Mouse (Mus musculus) neural tube, embryonic 12.5 days (tissue): ENCODE data around the gene Ccdc182. TPM values are rescaled to one million over a fixed set of nuclear protein-coding genes. Genes with fewer than 3 reads are reported as not detected.

ENCODE experiments used
- ATAC-seq: fragments of 200-750 bp; cut with Nextera tagmentation; 2 replicates; pipeline ENCODE4 v1.8.0; 2017; ENCODE audit warnings: low read depth, mild to moderate bottlenecking, moderate TSS enrichment, moderate library complexity; ENCODE audit not compliant: low FRiP score
- H3K27ac ChIP-seq: fragments of 300-500 bp; sonication (generic); 2 replicates; pipeline ENCODE4 v1.5.1; 2016
- H3K27me3 ChIP-seq: fragments of 300-500 bp; sonication (generic); replicated peaks from 2 replicates; pipeline ENCODE4 v1.6.1; 2016; ENCODE audit warnings: mild to moderate bottlenecking
- H3K36me3 ChIP-seq: fragments of 300-500 bp; sonication (generic); 2 replicates; pipeline ENCODE4 v1.6.1; 2016; ENCODE audit warnings: mild to moderate bottlenecking
- H3K4me1 ChIP-seq: fragments of 300-500 bp; sonication (generic); 2 replicates; pipeline ENCODE4 v1.6.1; 2016
- H3K4me2 ChIP-seq: fragments of 300-500 bp; sonication (generic); replicated peaks from 2 replicates; pipeline ENCODE4 v1.6.1; 2016; ENCODE audit warnings: mild to moderate bottlenecking
- H3K4me3 ChIP-seq: fragments of 300-500 bp; sonication (generic); 2 replicates; pipeline ENCODE4 v1.5.1; 2016
- H3K9ac ChIP-seq: fragments of 300-500 bp; sonication (generic); 2 replicates; pipeline ENCODE4 v1.6.1; 2016; ENCODE audit warnings: mild to moderate bottlenecking
- H3K9me3 ChIP-seq: fragments of 300-500 bp; sonication (generic); 2 replicates; pipeline ENCODE4 v1.6.1; 2016; ENCODE audit warnings: mild to moderate bottlenecking
- WGBS: fragments of 180-500 bp; shearing (Covaris S2); methylation state at CpG from one replicate; pipeline ENCODE4 v1.1.7; 2016; 5-methylcytosine and 5-hydroxymethylcytosine counted together
- polyA plus RNA-seq: library from polyadenylated mRNA; unstranded; fragments of >200 nt; fragmentation: Nextera tagmentation; extraction: Ambion mirVana; gene quantifications from 2 replicates; pipeline ENCODE4 v1.2.1, GENCODE M21; 2016

Ccdc182 gene
- 11.4 and 14.5 TPM in 2 replicates for polyA plus RNA-seq

- Histone ChIP-seq H3K36me3 (no peaks in the 10 kb centered on the region), H3K4me1 (peaks cover 57% of the 10 kb centered on the region), H3K4me3 (peak within 1 kb of the TSS; percentile 36), H3K27me3 (no peaks in the 10 kb centered on the region), H3K9ac (peak within 1 kb of the TSS; percentile 53), H3K9me3 (no peaks in the 10 kb centered on the region), H3K4me2 (peak within 1 kb of the TSS; percentile 58), H3K27ac (peak within 1 kb of the TSS; percentile 67)
- 17% methylated on average over 20 of the region's 20 CpGs for WGBS
- peak; percentile 43; the same call in 1 of the 2 replicates for ATAC-seq
Measured at GRCm38 (mm10) chr11:88293631-88294393, at the start of gene Ccdc182. Ccdc182 (plus strand) TSS chr11:88294058.

DNA sequence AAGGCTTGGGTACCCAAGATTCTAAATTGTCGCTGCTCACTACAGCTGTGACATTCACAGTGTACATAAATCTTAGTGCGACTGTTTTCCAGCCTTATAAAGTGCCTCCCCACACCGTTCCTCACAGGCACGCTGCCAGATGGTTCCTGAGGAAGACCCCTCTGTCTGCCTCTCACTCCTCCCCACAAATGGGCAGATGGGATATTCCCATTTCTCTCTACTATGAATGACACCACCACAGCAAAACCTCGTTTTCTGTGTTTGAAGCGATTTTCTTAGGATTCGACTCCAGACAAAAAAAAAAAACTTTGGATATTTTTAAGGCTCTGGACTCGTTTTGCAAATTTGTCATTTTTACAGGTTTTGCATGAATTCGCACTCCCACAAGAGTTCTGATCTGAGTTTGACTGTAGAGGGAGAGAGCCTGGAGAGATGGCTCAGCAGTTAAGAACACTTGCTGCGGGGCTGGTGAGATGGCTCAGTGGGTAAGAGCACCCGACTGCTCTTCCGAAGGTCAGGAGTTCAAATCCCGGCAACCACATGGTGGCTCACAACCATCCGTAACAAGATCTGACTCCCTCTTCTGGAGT, 48.2 kb upstream of the Ccdc182 start:
- Histone ChIP-seq H3K4me1 (peaks cover 33% of the 10 kb centered on the region), H3K27me3 (no peaks in the 10 kb centered on the region), H3K27ac (no peak overlapping the region), H3K9ac (no peak overlapping the region), H3K36me3 (no peaks in the 10 kb centered on the region), H3K4me2 (no peak overlapping the region), H3K9me3 (no peaks in the 10 kb centered on the region), H3K4me3 (no peak overlapping the region)
- no peak for ATAC-seq
- WGBS, result 68% methylated on average over 14 of the region's 14 CpGs

- no peaks in the 10 kb centered on the region for H3K9me3 ChIP-seq
- H3K36me3 ChIP-seq, result no peaks in the 10 kb centered on the region
- H3K9ac ChIP-seq, result 0 out of 2 replicates have a peak overlapping the region, but pooled peaks have one; percentile 3
- peaks cover 45% of the 10 kb centered on the region for H3K4me1 ChIP-seq
- peak overlapping the region; percentile 3; the same call in 1 of the 2 replicates for H3K27ac ChIP-seq
- H3K4me2 ChIP-seq, result no peak overlapping the region
- 57% methylated on average over 5 of the region's 5 CpGs for WGBS
- ATAC-seq, result no peak
- H3K27me3 ChIP-seq, result no peaks in the 10 kb centered on the region
- H3K4me3 ChIP-seq, result no peak overlapping the region
Measured at GRCm38 (mm10) chr11:88248636-88249035, 45.2 kb upstream of the Ccdc182 start.

- H3K27ac ChIP-seq, result no peak overlapping the region
- 87% methylated on average over 3 of the region's 3 CpGs for WGBS
- no peaks in the 10 kb centered on the region for H3K9me3 ChIP-seq
- H3K4me3 ChIP-seq, result no peak overlapping the region
- H3K27me3 ChIP-seq, result no peaks in the 10 kb centered on the region
- H3K36me3 ChIP-seq, result no peaks in the 10 kb centered on the region
- peaks cover 54% of the 10 kb centered on the region for H3K4me1 ChIP-seq
- no peak for ATAC-seq
- no peak overlapping the region for H3K4me2 ChIP-seq
- no peak overlapping the region for H3K9ac ChIP-seq
Measured at GRCm38 (mm10) chr11:88250568-88250967, 43.3 kb upstream of the Ccdc182 start.

DNA sequence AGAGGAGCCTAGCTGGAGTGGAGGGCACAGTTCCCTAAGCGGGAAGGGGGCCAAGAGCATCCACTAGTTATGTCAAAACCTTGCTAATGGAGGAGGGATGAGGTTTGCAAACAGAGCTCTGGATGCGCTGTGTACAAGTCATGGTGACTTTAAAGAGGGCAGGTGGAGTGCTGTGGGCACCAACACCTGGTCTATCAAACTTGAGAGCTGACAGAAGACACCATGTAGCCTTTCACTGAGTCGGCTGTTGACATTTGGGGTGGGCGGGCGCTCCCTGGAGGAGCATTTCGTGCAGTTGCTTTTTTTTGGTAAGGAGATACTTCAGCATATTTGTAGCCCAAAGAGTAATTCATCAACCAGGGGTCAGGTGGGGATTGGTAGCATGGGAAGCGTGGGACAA, 42.6 kb upstream of the Ccdc182 start:
- Histone ChIP-seq H3K4me3 (no peak overlapping the region), H3K27ac (0 out of 2 replicates have a peak overlapping the region, but pooled peaks have one; percentile 17), H3K4me1 (peaks cover 54% of the 10 kb centered on the region), H3K9me3 (no peaks in the 10 kb centered on the region), H3K36me3 (no peaks in the 10 kb centered on the region), H3K4me2 (no peak overlapping the region), H3K27me3 (no peaks in the 10 kb centered on the region), H3K9ac (no peak overlapping the region)
- 55% methylated on average over 7 of the region's 7 CpGs for WGBS
- no peak for ATAC-seq

- Histone ChIP-seq H3K4me3 (no peak overlapping the region), H3K9me3 (no peaks in the 10 kb centered on the region), H3K27ac (peak overlapping the region; percentile 59; the same call in 1 of the 2 replicates), H3K4me1 (peaks cover 54% of the 10 kb centered on the region), H3K9ac (no peak overlapping the region), H3K36me3 (no peaks in the 10 kb centered on the region), H3K4me2 (peak overlapping the region; percentile 40), H3K27me3 (no peaks in the 10 kb centered on the region)
- WGBS, result 10% methylated on average over 22 of the region's 22 CpGs
- peak; percentile 91 for ATAC-seq
Measured at GRCm38 (mm10) chr11:88251972-88252766, 41.7 kb upstream of the Ccdc182 start.

DNA sequence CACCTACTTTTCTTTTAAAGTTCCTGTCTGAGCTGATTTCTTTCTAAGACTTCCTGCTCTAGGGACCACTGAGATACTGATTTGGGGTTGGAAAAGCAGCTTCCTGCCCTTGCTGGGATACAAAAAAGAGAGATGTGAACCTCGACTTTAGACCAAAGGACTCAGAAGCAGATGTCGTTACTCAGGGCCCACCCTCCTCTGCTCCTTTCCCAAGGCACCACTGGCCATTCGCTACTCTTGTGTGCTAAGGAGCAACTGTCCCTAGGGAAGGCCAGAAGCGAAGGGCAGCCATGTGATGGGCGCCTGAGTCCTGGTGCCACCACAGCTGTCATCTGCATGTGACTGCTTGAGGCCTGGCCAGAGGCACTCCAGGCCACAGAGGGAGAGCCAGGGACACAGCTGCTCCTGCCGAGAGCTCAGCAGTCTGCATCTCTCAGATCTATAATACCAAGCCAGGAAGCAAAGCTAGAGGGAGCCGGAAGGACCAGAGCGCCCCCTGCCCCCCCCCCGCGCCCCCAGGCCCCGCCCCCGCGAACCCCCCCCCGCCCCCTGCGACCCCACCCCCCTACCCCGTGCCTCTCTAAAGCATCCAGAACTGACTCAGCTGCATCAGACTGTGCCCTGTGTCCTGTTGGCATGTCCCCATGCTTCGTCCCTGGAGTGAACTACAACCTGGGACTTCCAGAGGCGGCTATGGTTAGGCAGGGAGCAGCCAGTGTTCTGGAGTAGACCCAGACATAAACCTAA, 40.9 kb upstream of the Ccdc182 start:
- 10% methylated on average over 18 of the region's 18 CpGs for WGBS
- Histone ChIP-seq H3K4me2 (peak overlapping the region; percentile 29; the same call in 1 of the 2 replicates), H3K4me1 (peaks cover 54% of the 10 kb centered on the region), H3K27ac (peak overlapping the region; percentile 59), H3K36me3 (no peaks in the 10 kb centered on the region), H3K9ac (peak overlapping the region; percentile 18; the same call in 1 of the 2 replicates), H3K9me3 (no peaks in the 10 kb centered on the region), H3K27me3 (no peaks in the 10 kb centered on the region), H3K4me3 (no peak overlapping the region)
- ATAC-seq, result peak; percentile 73

DNA sequence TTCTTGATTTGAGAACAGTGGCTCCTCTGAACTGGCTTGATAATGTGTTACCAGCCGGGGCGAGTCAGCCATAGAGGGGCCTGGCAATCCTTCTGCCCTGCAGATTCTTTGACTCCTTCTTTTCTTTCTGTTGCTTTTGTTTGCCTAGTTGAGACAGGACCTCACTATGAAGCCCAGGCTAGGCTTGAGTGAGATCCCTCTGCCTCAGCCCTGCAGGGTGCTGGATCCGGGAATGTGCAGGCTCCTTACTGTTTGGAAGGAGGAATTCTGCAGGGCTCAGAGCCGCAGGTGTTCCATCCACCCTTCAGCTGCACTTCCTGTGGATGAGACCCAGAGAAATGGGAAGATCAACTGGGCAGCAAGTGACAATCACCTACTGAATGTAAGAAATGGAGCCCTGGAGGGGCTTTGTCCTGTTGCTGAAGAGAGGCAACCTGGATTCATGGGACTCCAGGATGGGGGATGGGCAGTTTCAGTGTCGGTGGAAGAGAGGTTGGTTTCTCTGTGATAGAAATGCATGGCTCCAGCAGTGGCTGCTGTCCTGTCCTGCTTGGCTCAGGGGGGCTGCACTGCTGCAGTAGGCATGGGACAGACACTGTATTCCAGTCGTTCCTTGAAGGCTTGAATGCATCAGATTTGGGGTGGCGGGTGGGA, 40.2 kb upstream of the Ccdc182 start:
- Histone ChIP-seq H3K4me1 (peaks cover 48% of the 10 kb centered on the region), H3K4me3 (no peak overlapping the region), H3K27me3 (no peaks in the 10 kb centered on the region), H3K36me3 (no peaks in the 10 kb centered on the region), H3K9me3 (0 out of 2 replicates have a peak, but pooled peaks cover 4% of the 10 kb centered on the region), H3K27ac (peak overlapping the region; percentile 59; the same call in 1 of the 2 replicates), H3K4me2 (peak overlapping the region; percentile 29; the same call in 1 of the 2 replicates), H3K9ac (peak overlapping the region; percentile 18; the same call in 1 of the 2 replicates)
- ATAC-seq, result no peak
- WGBS, result 25% methylated on average over 7 of the region's 7 CpGs

GRCm38 (mm10) chr11:88257700-88258099, 36.2 kb upstream of the Ccdc182 start:
- Histone ChIP-seq H3K9ac (no peak overlapping the region), H3K4me3 (no peak overlapping the region), H3K9me3 (0 out of 2 replicates have a peak, but pooled peaks cover 8% of the 10 kb centered on the region), H3K36me3 (no peaks in the 10 kb centered on the region), H3K4me1 (peaks cover 33% of the 10 kb centered on the region), H3K27me3 (no peaks in the 10 kb centered on the region), H3K4me2 (no peak overlapping the region), H3K27ac (no peak overlapping the region)
- ATAC-seq, result no peak
- WGBS, result 81% methylated on average over 4 of the region's 4 CpGs

GRCm38 (mm10) chr11:88258212-88258611, 35.6 kb upstream of the Ccdc182 start:
- WGBS, result 87% methylated on average over 4 of the region's 4 CpGs
- Histone ChIP-seq H3K27ac (no peak overlapping the region), H3K27me3 (no peaks in the 10 kb centered on the region), H3K4me3 (no peak overlapping the region), H3K4me2 (no peak overlapping the region), H3K9me3 (0 out of 2 replicates have a peak, but pooled peaks cover 8% of the 10 kb centered on the region), H3K4me1 (peaks cover 27% of the 10 kb centered on the region), H3K36me3 (no peaks in the 10 kb centered on the region), H3K9ac (no peak overlapping the region)
- no peak for ATAC-seq

DNA sequence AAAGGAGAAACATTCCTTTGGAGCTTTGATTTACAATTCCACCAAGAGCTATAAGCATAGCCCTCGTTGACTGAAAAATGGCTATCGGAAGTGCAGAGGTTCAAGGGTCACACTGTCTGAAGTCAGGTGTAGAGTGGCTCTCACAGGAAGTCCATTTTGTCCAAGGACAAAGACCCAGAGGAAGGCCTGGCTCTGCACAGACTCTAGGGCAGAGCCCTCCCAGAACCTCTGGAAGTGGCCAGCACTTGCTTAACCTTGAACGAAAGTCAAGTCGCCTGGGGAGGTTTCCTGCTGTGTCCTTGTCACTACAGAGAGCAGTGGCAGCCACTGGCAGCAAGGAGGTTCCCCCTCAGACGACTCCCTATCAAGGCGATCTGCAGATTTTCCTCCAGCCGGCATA, 33.4 kb upstream of the Ccdc182 start:
- H3K9me3 ChIP-seq, result 0 out of 2 replicates have a peak, but pooled peaks cover 8% of the 10 kb centered on the region
- 59% methylated on average over 7 of the region's 7 CpGs for WGBS
- no peak overlapping the region for H3K9ac ChIP-seq
- no peak overlapping the region for H3K4me3 ChIP-seq
- no peak overlapping the region for H3K27ac ChIP-seq
- H3K4me2 ChIP-seq, result no peak overlapping the region
- no peak for ATAC-seq
- no peaks in the 10 kb centered on the region for H3K27me3 ChIP-seq
- no peaks in the 10 kb centered on the region for H3K36me3 ChIP-seq
- H3K4me1 ChIP-seq, result peaks cover 14% of the 10 kb centered on the region
